Mouse (Mus musculus): ENCODE results near the gene Magea5.
"Not testable (repeated sequence)": the region's sequence is repeated elsewhere in the genome, so short reads cannot be mapped to it uniquely, and the experiment has no call there.

Magea5 gene

DNA sequence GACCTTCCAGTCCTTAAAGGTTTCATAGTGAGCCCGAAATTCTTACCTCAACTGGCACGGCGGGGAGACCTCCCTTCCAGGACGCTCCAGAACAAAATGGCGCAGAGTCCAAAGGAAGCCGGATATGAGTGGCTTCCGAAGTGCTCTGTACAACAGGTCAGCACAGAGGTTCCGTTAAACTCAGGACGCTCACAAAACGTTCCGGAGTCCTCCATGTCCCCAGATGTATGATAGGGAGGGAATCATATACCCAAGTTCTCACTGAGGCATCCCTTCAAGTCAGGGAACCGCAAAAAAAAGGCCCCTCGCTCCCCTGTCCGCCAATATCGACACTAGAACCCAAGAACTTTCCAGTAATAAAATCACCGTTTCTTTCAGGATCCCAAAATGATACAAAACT, at the start of gene Magea5:
TSS of gene Magea5 (minus strand) at position 101 of the 400 bp plus-strand sequence.
- DNase-seq (ENCODE audit: low read depth), result not testable (repeated sequence)

DNA sequence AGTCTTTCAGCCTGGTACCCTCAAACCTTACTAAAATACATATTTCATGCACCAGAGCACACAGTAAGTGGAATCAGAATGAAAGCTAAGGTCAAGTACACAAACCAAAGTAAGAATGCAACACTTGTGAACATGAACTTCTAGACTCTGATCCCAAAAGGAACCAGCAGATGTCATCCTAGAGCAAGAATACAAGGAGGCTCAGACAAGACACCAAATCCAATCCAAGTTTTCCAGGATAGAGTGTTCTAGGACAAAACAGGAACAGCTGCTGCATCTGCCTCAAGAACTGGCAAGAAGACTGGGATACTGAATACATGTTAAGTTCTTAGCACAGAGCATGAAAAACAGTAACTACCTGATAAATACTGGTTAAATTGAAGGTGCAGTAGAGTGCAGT, 35.1 kb upstream of the Magea5 start:
- peak; percentile 60 for DNase-seq (ENCODE audit: low read depth)

DNA sequence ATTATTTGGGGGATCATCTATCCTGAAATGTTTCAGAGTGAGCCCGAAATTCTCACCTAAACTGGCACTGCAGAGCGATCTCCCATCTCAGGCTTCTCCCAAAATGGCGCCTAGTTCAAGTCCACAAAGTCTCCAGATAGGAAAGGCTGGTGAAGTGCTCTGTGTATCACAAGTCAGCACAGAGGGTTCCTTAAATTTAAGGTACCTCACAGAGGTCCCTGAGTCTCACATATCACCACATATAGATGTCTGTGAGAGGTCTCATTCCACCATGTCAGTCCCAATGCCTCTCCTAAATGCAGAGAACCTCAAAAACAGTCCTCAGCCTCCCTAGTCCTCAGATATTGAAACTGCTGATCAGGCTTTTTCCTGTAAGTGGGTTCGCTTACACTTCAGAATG, 30.6 kb upstream of the Magea5 start, which contains the start of gene Magea2:
TSS of gene Magea2 (minus strand) at position 101 of the 400 bp plus-strand sequence.
- not testable (repeated sequence) for DNase-seq (ENCODE audit: low read depth)

DNA sequence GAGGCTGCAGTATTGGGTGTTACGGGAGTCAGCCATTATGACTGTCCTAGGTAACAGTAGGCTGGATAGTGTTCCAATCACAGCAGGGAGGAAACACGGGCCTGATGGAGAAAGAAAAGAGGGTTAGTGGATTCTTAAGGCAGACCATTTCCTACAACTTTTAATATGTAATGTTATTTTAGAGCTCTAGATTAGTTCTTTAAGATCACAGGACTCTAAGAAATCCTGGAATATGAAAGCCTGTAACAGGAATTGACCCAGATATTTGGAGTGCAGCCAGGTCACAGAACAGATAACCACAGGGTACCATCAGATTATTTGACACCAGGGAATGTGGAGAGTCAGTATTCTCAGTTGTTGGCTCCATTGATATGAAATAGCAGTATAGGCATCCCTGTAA, 26.7 kb upstream of the Magea5 start, which contains the start of gene Magea1:
TSS of gene Magea1 (minus strand) at position 101 of the 400 bp plus-strand sequence.
- not testable (repeated sequence) for DNase-seq (ENCODE audit: low read depth)
